Mouse (Mus musculus): Measurements from ENCODE around the gene Zfp872. TPM values are rescaled to one million over a fixed set of nuclear protein-coding genes. Genes with fewer than 3 reads are reported as not detected.
"Not testable (repeated sequence)": the region's sequence is repeated elsewhere in the genome, so short reads cannot be mapped to it uniquely, and the experiment has no call there.

Zfp872 gene
- polyA plus RNA-seq, 1 experiment from 2014 or later: not detected

DNA sequence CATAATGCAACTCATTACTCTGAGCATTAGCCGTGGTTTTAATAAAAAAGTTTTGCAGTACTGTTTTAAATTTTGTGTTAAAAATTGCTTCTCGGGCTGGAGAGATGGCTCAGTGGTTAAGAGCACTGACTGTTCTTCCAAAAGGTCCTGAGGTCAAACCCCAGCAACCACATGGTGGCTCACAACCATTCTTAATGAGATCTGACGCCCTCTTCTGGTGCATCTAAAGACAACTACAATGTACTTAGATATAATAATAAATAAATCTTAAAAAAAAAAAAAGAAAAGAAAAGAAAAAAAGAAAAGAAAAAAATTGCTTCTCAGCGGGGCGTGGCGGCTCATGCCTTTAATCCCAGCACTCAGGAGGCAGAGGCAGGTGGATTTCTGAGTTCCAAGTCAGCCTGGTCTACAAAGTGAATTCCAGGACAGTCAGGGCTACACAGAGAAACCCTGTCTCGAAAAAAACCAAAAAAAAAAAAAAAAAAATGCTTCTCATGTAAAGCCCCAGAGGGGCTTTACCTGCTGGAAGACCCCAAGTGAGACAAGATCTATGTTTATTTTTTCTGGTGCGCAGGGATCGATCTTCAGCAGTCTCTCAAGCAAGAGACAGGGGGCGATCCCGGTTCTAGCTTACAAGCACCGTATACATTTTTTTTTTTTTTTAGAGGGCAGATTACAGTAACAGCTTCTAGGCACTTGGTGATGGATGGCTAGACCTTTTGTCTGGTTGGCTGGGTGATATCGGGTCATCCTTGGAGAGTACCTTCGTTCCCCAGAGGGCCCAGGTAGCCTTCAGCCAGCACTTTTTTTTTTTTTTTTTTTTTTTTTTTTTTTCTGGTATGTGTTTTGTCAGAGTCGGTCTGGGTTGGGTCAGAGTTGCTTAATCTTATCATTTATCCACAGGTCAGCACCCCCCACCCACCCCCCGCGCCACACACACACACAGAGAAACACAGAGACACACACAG, 36.9 kb downstream of the Zfp872 start:
- Histone ChIP-seq H3K36me3 (ENCODE audit: inconsistent target) (no peaks in the 10 kb centered on the region), H3K4me3 (ENCODE audit: inconsistent target) (peak overlapping the region; percentile 57), H3K27ac (peak overlapping the region; percentile 58), H3K79me2 (ENCODE audit: inconsistent target) (peaks cover 37% of the 10 kb centered on the region)
- WGBS (ENCODE audit: missing documents): 37% methylated on average over 13 of the region's 17 CpGs

GRCm38 (mm10) chr9:22225581-22226388, 37.9 kb downstream of the Zfp872 start, which contains the start of gene Zfp809:
TSS of gene Zfp809 (plus strand) at chr9:22225714.
- peak within 1 kb of the TSS; percentile 58 for H3K27ac ChIP-seq
- peaks cover 46% of the 10 kb centered on the region for H3K79me2 ChIP-seq (ENCODE audit: inconsistent target)
- no peaks in the 10 kb centered on the region for H3K36me3 ChIP-seq (ENCODE audit: inconsistent target)
- peak within 1 kb of the TSS; percentile 57 for H3K4me3 ChIP-seq (ENCODE audit: inconsistent target)
- WGBS (ENCODE audit: missing documents): under 1% methylated on average over 35 of the region's 35 CpGs

DNA sequence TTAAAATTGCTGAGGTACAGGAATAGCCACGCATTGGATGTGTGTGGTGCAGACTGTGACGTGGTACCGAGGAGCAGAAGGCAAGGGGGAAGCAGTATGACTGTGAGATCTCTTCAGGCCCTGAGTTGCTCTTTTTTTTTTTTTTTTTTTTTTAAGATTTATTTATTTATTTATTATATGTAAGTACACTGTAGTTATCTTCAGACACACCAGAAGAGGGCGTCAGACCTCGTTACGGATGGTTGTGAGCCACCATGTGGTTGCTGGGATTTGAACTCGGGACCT, 38.4 kb downstream of the Zfp872 start:
- Histone ChIP-seq H3K4me3 (ENCODE audit: inconsistent target) (peak overlapping the region; percentile 57), H3K79me2 (ENCODE audit: inconsistent target) (peaks cover 52% of the 10 kb centered on the region)
- WGBS (ENCODE audit: missing documents): 44% methylated on average over 4 of the region's 7 CpGs
- H3K36me3 ChIP-seq (ENCODE audit: inconsistent target); H3K27ac ChIP-seq: not testable (repeated sequence)

GRCm38 (mm10) chr9:22226846-22227245, 39.0 kb downstream of the Zfp872 start:
- no peak overlapping the region for H3K27ac ChIP-seq
- 91% methylated on average over 15 of the region's 15 CpGs for WGBS (ENCODE audit: missing documents)
- no peaks in the 10 kb centered on the region for H3K36me3 ChIP-seq (ENCODE audit: inconsistent target)
- H3K4me3 ChIP-seq (ENCODE audit: inconsistent target): no peak overlapping the region
- H3K79me2 ChIP-seq (ENCODE audit: inconsistent target): peaks cover 57% of the 10 kb centered on the region

DNA sequence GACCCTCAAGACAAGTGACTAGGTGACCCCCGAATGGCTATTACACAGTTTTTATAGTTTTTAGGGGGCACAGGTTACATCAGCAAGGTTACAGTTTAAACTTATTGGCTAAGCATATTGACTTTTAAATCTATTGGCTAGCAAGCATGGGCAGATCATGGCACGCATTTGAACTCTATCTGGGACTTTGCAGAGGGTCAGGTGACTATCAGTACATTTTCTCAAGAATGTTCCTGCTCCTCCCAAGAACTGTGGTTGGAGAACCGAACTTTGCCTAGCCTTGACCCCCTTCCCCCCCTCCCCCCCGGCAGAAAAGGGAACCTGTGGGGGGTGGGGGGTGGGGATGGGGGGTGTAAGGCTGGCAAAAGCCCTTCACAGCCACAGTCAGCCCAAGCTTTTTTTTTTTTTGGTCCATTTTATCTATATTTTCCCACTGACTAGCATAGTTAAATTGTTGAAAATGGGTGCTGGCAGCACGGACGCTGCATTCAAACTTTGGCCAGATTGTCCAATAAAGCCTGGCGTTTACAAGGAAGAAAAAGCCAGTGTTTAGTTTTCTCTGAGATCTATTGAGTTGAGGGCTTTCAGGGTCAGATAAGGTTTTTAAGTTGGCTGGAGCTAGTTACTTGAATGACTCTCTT, 41.6 kb downstream of the Zfp872 start:
- 94% methylated on average over 6 of the region's 7 CpGs for WGBS (ENCODE audit: missing documents)
- Histone ChIP-seq H3K4me3 (ENCODE audit: inconsistent target) (no peak overlapping the region), H3K36me3 (ENCODE audit: inconsistent target) (no peaks in the 10 kb centered on the region), H3K27ac (no peak overlapping the region), H3K79me2 (ENCODE audit: inconsistent target) (peaks cover 81% of the 10 kb centered on the region)

- no peak overlapping the region for H3K27ac ChIP-seq
- H3K79me2 ChIP-seq (ENCODE audit: inconsistent target): peaks cover 86% of the 10 kb centered on the region
- peaks cover 3% of the 10 kb centered on the region; the same call in 1 of the 2 replicates for H3K36me3 ChIP-seq (ENCODE audit: inconsistent target)
- H3K4me3 ChIP-seq (ENCODE audit: inconsistent target): no peak overlapping the region
- 96% methylated on average over 3 of the region's 3 CpGs for WGBS (ENCODE audit: missing documents)
Measured at GRCm38 (mm10) chr9:22230061-22230460, 42.2 kb downstream of the Zfp872 start.

DNA sequence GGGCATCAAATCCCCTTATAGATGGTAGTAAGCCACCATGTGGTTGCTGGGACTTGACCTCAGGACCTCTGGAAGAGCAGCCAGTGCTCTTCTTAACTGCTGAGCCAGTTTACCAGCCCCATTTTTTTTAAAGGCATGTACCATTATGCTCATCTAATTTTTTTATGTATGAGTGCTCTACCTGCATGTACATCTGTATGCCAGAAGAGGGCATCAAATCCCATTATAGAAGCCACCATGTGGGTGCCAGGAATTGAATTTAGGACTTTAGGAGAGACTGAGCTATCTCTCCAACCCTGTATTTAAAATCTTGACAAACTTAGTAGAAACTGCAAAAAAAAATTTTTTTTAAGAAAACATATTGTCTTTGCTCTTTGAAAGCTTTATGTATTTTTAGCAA, 42.7 kb downstream of the Zfp872 start:
- Histone ChIP-seq H3K27ac (no peak overlapping the region), H3K36me3 (ENCODE audit: inconsistent target) (peaks cover 7% of the 10 kb centered on the region; the same call in 1 of the 2 replicates), H3K79me2 (ENCODE audit: inconsistent target) (peaks cover 89% of the 10 kb centered on the region), H3K4me3 (ENCODE audit: inconsistent target) (no peak overlapping the region)

- no peak overlapping the region for H3K27ac ChIP-seq
- H3K36me3 ChIP-seq (ENCODE audit: inconsistent target): peaks cover 73% of the 10 kb centered on the region
- no peak overlapping the region for H3K4me3 ChIP-seq (ENCODE audit: inconsistent target)
- WGBS (ENCODE audit: missing documents): 94% methylated on average over 4 of the region's 4 CpGs
- peaks cover 4% of the 10 kb centered on the region; the same call in 1 of the 2 replicates for H3K79me2 ChIP-seq (ENCODE audit: inconsistent target)
Measured at GRCm38 (mm10) chr9:22240001-22240400, 52.1 kb downstream of the Zfp872 start.

DNA sequence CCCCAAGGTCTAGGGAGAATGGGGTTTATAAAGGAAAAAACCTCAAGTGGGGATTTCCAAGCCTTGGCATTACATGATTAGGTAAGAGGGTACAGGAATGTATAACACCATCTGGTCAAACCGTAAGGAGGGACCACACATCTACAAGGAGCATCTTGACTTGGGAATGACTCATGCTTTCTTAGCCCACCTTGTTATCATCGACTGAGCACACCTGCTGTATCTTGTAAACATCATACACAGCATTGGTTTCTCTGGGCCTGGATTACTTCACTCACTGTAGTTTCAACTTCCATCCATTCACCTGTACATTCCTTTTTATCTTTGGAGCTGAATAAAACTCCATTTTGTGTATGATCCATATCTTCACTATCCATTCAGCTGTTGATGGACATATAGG, 56.4 kb downstream of the Zfp872 start:
- 97% methylated on average over 2 of the region's 2 CpGs for WGBS (ENCODE audit: missing documents)
- no peak overlapping the region for H3K4me3 ChIP-seq (ENCODE audit: inconsistent target)
- no peaks in the 10 kb centered on the region for H3K79me2 ChIP-seq (ENCODE audit: inconsistent target)
- peaks cover 33% of the 10 kb centered on the region for H3K36me3 ChIP-seq (ENCODE audit: inconsistent target)
- H3K27ac ChIP-seq: no peak overlapping the region

Other genes starting within 250 kb of the Zfp872 start
- 5.2 to 6.3 TPM (median 5.4 TPM) in 3 replicates for gene Swsap1, start 232.3 kb upstream of the Zfp872 start, polyA plus RNA-seq (2018)
- gene Epor, start 224.6 kb upstream of the Zfp872 start, polyA plus RNA-seq (2018): 5.3 to 6.7 TPM (median 6.5 TPM) in 3 replicates
- gene Rgl3, start 198.6 kb upstream of the Zfp872 start, polyA plus RNA-seq (2018): 1.8 to 2.4 TPM (median 2.3 TPM) in 3 replicates
- gene Ccdc151, start 185.5 kb upstream of the Zfp872 start, polyA plus RNA-seq (2018): 0.10 to 0.13 TPM in 2 of 3 replicates, not detected in the other
- gene Prkcsh, start 185.3 kb upstream of the Zfp872 start, polyA plus RNA-seq (2018): 72.3 to 78.4 TPM (median 76.1 TPM) in 3 replicates
- gene Elavl3, start 136.1 kb upstream of the Zfp872 start, polyA plus RNA-seq (2018): not detected in 3 replicates
- not detected in 3 replicates for gene Gm49318, start 116.8 kb upstream of the Zfp872 start, polyA plus RNA-seq (2018)
- gene Zfp653, start 116.7 kb upstream of the Zfp872 start, polyA plus RNA-seq (2018): 4.3 to 7.0 TPM (median 5.2 TPM) in 3 replicates
- 8.1 to 14.7 TPM (median 10.0 TPM) in 3 replicates for gene Ecsit, start 102.7 kb upstream of the Zfp872 start, polyA plus RNA-seq (2018)
- gene Cnn1, start 88.9 kb upstream of the Zfp872 start, polyA plus RNA-seq (2018): not detected in 3 replicates
- gene Elof1, start 70.9 kb upstream of the Zfp872 start, polyA plus RNA-seq (2018): 46.8 to 70.0 TPM (median 65.2 TPM) in 3 replicates
- gene Acp5, start 52.4 kb upstream of the Zfp872 start, polyA plus RNA-seq (2018): 6.4 to 8.0 TPM (median 7.2 TPM) in 3 replicates
- gene Pigyl, start 31.2 kb upstream of the Zfp872 start, polyA plus RNA-seq (2018): 27.7 to 36.9 TPM (median 33.2 TPM) in 3 replicates
- gene Zfp809, start 37.6 kb downstream of the Zfp872 start, polyA plus RNA-seq (2018): 13.0 to 19.3 TPM (median 14.8 TPM) in 3 replicates
- gene Zfp599, start 71.8 kb downstream of the Zfp872 start, polyA plus RNA-seq (2018): 0.06 to 0.07 TPM in 2 of 3 replicates, not detected in the other
- 4.9 to 7.5 TPM (median 6.3 TPM) in 3 replicates for gene Zfp810, start 119.6 kb downstream of the Zfp872 start, polyA plus RNA-seq (2018)
- 0.66 to 6.4 TPM (median 4.6 TPM) in 3 replicates for gene Anln, start 201.1 kb downstream of the Zfp872 start, polyA plus RNA-seq (2018)
- 0.04 TPM in 1 of 3 replicates, not detected in the others for gene 9530077C05Rik, start 223.4 kb downstream of the Zfp872 start, polyA plus RNA-seq (2018)